Mouse (Mus musculus) kidney, embryonic 15.5 days (tissue): ENCODE results near the gene Mrps7. TPM values are rescaled to one million over a fixed set of nuclear protein-coding genes. Genes with fewer than 3 reads are reported as not detected.

Experiments used
- ATAC-seq: fragments of 200-750 bp; cut with Nextera tagmentation; replicated peaks from 2 replicates; pipeline ENCODE4 v1.8.0; 2017; ENCODE audit warnings: moderate TSS enrichment; ENCODE audit not compliant: low FRiP score
- H3K27ac ChIP-seq: fragments of 300-500 bp; sonication (generic); 2 replicates; pipeline ENCODE4 v1.5.1; 2015; ENCODE audit warnings: mild to moderate bottlenecking, inconsistent platforms
- H3K27me3 ChIP-seq: fragments of 300-500 bp; sonication (generic); 2 replicates; pipeline ENCODE4 v1.6.1; 2015; ENCODE audit warnings: inconsistent platforms
- H3K36me3 ChIP-seq: fragments of 300-500 bp; sonication (generic); 2 replicates; pipeline ENCODE4 v1.6.1; 2015; ENCODE audit warnings: inconsistent platforms
- H3K4me1 ChIP-seq: fragments of 300-500 bp; sonication (generic); 2 replicates; pipeline ENCODE4 v1.6.1; 2015; ENCODE audit warnings: inconsistent platforms
- H3K4me2 ChIP-seq: fragments of 300-500 bp; sonication (generic); 2 replicates; pipeline ENCODE4 v1.6.1; 2015; ENCODE audit warnings: moderate library complexity, mild to moderate bottlenecking, inconsistent platforms
- H3K4me3 ChIP-seq: fragments of 300-500 bp; sonication (generic); replicated peaks from 2 replicates; pipeline ENCODE4 v1.5.1; 2015; ENCODE audit warnings: mild to moderate bottlenecking, inconsistent platforms
- H3K9ac ChIP-seq: fragments of 300-500 bp; sonication (generic); 2 replicates; pipeline ENCODE4 v1.6.1; 2015; ENCODE audit warnings: mild to moderate bottlenecking, inconsistent platforms
- H3K9me3 ChIP-seq: fragments of 300-500 bp; sonication (generic); replicated peaks from 2 replicates; pipeline ENCODE4 v1.6.1; 2016; ENCODE audit warnings: inconsistent platforms
- WGBS: fragments of 180-500 bp; shearing (Covaris S2); methylation state at CpG from one replicate; pipeline ENCODE4 v1.1.7; 2015; ENCODE audit warnings: mixed read lengths; 5-methylcytosine and 5-hydroxymethylcytosine counted together
- polyA plus RNA-seq: library from polyadenylated mRNA; unstranded; fragments of >200 nt; fragmentation: Nextera tagmentation; extraction: Ambion mirVana; gene quantifications from 2 replicates; pipeline ENCODE4 v1.2.1, GENCODE M21; 2015

The Mrps7 gene
- polyA plus RNA-seq, 1 experiment from 2014 or later, result 103 TPM

DNA sequence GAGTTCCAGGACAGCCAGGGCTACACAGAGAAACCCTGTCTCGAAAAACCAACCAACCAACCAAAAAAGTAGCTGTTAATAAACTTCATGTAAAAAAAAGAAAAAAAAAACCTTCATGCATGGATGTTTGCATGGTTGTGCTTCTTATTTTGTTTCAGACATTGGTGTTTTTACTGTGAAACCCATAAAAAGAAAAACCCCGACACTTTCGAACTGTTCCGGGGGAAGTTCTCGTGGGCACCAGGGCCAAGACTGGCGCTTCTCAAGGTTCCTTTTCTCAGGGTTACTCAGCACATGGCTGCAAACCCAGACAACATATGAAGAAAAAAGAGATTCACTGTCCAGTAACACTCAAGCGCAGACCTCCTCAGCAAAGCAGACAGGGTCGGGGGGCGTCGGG, 29.1 kb downstream of the Mrps7 start:
- Histone ChIP-seq H3K27me3 (no peaks in the 10 kb centered on the region), H3K4me2 (no peak overlapping the region), H3K27ac (no peak overlapping the region), H3K9ac (no peak overlapping the region), H3K4me3 (no peak overlapping the region), H3K4me1 (peaks cover 8% of the 10 kb centered on the region; the same call in 1 of the 2 replicates), H3K9me3 (no peaks in the 10 kb centered on the region), H3K36me3 (no peaks in the 10 kb centered on the region)
- WGBS, result 87% methylated on average over 10 of the region's 10 CpGs
- no peak for ATAC-seq

DNA sequence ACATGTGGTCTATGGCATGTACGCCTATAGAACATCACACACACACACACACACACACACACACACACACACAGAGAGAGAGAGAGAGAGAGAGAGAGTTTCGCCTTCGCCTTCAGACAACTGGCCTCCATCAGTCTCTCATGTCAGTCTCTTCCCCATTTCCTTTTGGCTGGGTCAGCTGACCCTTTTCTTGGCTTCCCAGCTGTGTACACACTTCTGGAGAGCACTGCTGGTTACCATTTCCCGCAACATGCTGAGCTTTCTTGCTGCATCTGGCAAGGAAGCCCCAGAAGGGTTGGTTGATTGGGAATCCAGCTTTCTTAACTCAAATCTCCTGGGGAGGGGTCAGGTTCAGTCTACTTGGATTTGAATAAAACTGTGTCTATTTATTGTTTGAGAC, 30.4 kb downstream of the Mrps7 start:
- Histone ChIP-seq H3K27me3 (no peaks in the 10 kb centered on the region), H3K36me3 (no peaks in the 10 kb centered on the region), H3K9me3 (no peaks in the 10 kb centered on the region), H3K27ac (no peak overlapping the region), H3K4me2 (no peak overlapping the region), H3K4me1 (peaks cover 9% of the 10 kb centered on the region), H3K4me3 (no peak overlapping the region), H3K9ac (no peak overlapping the region)
- WGBS, result 68% methylated on average over 4 of the region's 4 CpGs
- no peak for ATAC-seq

GRCm38 (mm10) chr11:115635041-115635440, 31.3 kb downstream of the Mrps7 start:
- no peak overlapping the region for H3K4me2 ChIP-seq
- H3K9me3 ChIP-seq, result no peaks in the 10 kb centered on the region
- no peak for ATAC-seq
- H3K9ac ChIP-seq, result no peak overlapping the region
- no peaks in the 10 kb centered on the region for H3K36me3 ChIP-seq
- peaks cover 17% of the 10 kb centered on the region for H3K4me1 ChIP-seq
- WGBS, result 83% methylated on average over 8 of the region's 8 CpGs
- no peak overlapping the region for H3K4me3 ChIP-seq
- no peaks in the 10 kb centered on the region for H3K27me3 ChIP-seq
- H3K27ac ChIP-seq, result no peak overlapping the region

DNA sequence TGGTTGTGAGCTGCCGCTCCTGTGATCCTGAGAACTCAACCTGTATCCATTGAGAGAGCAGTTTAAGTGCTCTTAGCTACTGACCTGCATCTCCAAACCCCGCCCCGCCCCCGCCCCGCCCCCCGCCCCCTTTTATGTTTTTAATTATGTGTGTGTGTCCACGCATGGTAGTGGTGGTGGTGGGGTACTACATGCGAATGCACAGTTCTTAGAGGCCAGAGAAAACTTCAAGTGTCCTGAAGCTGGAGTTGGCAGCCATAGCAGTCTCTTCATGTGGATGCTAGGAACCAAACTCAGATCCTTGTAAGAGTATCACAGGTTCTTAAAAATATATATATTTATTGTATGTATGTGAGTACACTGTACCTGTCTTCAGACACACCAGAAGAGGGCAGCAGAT, 31.8 kb downstream of the Mrps7 start:
- Histone ChIP-seq H3K27ac (no peak overlapping the region), H3K27me3 (no peaks in the 10 kb centered on the region), H3K36me3 (no peaks in the 10 kb centered on the region), H3K9ac (no peak overlapping the region), H3K4me2 (no peak overlapping the region), H3K4me1 (peaks cover 17% of the 10 kb centered on the region), H3K4me3 (no peak overlapping the region), H3K9me3 (no peaks in the 10 kb centered on the region)
- ATAC-seq, result no peak
- 73% methylated on average over 8 of the region's 8 CpGs for WGBS

DNA sequence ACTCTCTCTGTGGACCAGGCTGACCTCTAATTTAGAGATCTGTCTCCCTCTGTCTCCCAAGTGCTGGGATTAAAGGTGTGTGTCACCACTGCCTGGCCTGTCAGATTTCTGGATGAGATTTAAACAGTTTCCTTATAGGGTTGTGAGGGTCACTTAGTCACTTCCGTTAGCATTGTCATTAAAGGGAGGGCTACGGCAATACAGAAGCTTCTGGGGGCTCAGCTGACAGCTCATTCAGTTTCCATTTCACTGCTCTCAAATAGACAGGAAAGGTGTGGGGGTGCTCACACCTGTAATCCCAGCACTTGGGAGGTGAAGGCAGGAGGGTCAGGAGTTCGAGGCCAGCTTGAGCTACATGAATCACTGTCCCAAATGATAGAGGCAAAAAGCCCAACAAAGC, 33.2 kb downstream of the Mrps7 start:
- H3K36me3 ChIP-seq, result no peaks in the 10 kb centered on the region

GRCm38 (mm10) chr11:115638498-115639409, 35.0 kb downstream of the Mrps7 start:
- H3K9me3 ChIP-seq, result no peaks in the 10 kb centered on the region
- peaks cover 18% of the 10 kb centered on the region for H3K4me1 ChIP-seq
- H3K36me3 ChIP-seq, result peaks cover 8% of the 10 kb centered on the region; the same call in 1 of the 2 replicates
- no peaks in the 10 kb centered on the region for H3K27me3 ChIP-seq
- H3K4me2 ChIP-seq, result no peak overlapping the region
- H3K9ac ChIP-seq, result peak overlapping the region; percentile 10; the same call in 1 of the 2 replicates
- no peak overlapping the region for H3K4me3 ChIP-seq
- ATAC-seq, result no peak
- WGBS, result 58% methylated on average over 5 of the region's 5 CpGs
- H3K27ac ChIP-seq, result 0 out of 2 replicates have a peak overlapping the region, but pooled peaks have one; percentile 23

More for the DNA sequence above, 33.2 kb downstream of the Mrps7 start:
- H3K27me3 ChIP-seq, result no peaks in the 10 kb centered on the region
- WGBS, result 57% methylated on average over 3 of the region's 3 CpGs
- no peak overlapping the region for H3K4me2 ChIP-seq
- no peak overlapping the region for H3K4me3 ChIP-seq
- H3K27ac ChIP-seq, result no peak overlapping the region
- H3K9me3 ChIP-seq, result no peaks in the 10 kb centered on the region
- H3K9ac ChIP-seq, result no peak overlapping the region
- peaks cover 18% of the 10 kb centered on the region for H3K4me1 ChIP-seq
- ATAC-seq, result no peak

DNA sequence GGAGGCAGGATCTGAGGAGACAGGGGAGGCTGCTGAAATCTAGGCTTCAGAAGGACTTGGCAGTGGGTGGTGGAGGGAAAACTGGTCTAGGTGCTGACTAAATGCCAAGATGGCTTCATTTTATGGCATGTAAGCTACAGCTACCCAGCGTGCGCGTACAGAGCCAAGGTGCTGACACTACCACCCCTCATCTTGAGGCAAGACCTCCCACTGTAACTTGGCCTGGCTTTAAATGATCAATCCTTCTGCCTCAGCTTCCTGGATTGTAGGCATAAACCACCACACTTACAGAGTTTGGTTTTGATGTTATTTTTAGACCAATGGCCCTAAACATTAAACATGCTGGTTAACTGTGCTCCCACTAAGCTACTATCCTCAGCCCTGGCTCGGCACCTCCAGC, 35.8 kb downstream of the Mrps7 start:
- Histone ChIP-seq H3K4me1 (peaks cover 18% of the 10 kb centered on the region), H3K27ac (0 out of 2 replicates have a peak overlapping the region, but pooled peaks have one; percentile 23), H3K9me3 (no peaks in the 10 kb centered on the region), H3K36me3 (peaks cover 14% of the 10 kb centered on the region), H3K4me3 (no peak overlapping the region), H3K4me2 (no peak overlapping the region), H3K9ac (peak overlapping the region; percentile 10; the same call in 1 of the 2 replicates), H3K27me3 (no peaks in the 10 kb centered on the region)
- no peak for ATAC-seq
- WGBS, result 63% methylated on average over 4 of the region's 4 CpGs

GRCm38 (mm10) chr11:115640311-115640828, 36.6 kb downstream of the Mrps7 start:
- peaks cover 22% of the 10 kb centered on the region for H3K36me3 ChIP-seq
- no peak overlapping the region for H3K9ac ChIP-seq
- WGBS, result 86% methylated on average over 3 of the region's 4 CpGs
- H3K4me1 ChIP-seq, result peaks cover 16% of the 10 kb centered on the region
- no peak overlapping the region for H3K4me2 ChIP-seq
- H3K27ac ChIP-seq, result no peak overlapping the region
- H3K4me3 ChIP-seq, result no peak overlapping the region
- H3K27me3 ChIP-seq, result no peaks in the 10 kb centered on the region
- H3K9me3 ChIP-seq, result no peaks in the 10 kb centered on the region
- no peak for ATAC-seq

DNA sequence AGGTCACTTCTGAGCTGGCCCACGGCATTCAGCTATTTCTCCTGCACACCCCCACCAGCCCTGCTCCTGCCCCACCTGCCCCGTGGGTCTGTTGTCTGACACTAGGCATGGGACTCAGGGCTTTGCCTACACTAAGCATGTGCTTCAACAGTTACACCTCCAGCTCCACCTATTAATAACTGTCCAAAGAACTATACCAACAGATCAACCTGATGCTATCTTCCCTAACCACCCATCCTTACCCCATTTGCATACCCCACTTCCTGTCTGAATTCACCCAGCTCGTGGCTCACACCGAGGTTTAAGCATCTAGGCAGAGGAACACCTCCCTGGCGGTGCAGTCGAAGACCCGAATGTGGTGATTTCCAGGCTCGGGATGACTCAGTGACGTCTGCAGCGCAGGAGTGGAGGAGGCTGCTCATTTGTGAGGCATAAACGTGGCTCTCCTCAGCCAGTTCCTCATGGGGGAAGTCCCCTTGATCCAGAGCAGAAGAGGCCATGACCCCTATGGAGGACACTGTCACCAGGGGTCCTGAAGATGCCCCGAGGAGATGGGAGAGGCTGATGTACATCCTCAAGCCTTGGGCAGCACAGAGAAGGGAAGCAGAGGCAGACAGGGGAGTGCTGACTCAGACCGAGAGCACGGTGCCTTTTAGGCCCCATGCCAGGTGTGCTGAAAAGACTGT, 37.4 kb downstream of the Mrps7 start:
- no peak overlapping the region for H3K27ac ChIP-seq
- no peaks in the 10 kb centered on the region for H3K27me3 ChIP-seq
- H3K4me2 ChIP-seq, result no peak overlapping the region
- no peak overlapping the region for H3K9ac ChIP-seq
- peaks cover 21% of the 10 kb centered on the region for H3K4me1 ChIP-seq
- H3K9me3 ChIP-seq, result no peaks in the 10 kb centered on the region
- no peak for ATAC-seq
- H3K4me3 ChIP-seq, result no peak overlapping the region
- peaks cover 29% of the 10 kb centered on the region for H3K36me3 ChIP-seq
- WGBS, result 49% methylated on average over 14 of the region's 14 CpGs

DNA sequence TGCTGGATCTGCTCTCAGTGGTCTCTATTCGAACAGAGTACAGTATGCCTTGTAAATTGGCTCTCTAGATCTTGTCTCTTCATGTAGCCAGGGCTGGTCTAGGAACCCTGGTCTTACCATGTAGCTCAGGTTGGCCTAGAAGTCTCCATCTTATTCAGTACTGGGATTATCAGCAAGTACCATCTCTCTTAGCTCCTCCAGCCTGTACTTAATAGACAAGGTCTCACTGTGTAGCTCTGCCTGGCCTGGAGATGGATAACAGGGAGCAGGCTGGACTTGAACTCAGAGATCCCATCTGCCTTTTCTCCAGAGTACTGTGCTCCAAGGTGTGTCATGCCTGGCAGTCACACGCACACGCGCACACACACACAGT, 37.9 kb downstream of the Mrps7 start:
- H3K27me3 ChIP-seq, result no peaks in the 10 kb centered on the region
- WGBS, result 87% methylated on average over 4 of the region's 4 CpGs

DNA sequence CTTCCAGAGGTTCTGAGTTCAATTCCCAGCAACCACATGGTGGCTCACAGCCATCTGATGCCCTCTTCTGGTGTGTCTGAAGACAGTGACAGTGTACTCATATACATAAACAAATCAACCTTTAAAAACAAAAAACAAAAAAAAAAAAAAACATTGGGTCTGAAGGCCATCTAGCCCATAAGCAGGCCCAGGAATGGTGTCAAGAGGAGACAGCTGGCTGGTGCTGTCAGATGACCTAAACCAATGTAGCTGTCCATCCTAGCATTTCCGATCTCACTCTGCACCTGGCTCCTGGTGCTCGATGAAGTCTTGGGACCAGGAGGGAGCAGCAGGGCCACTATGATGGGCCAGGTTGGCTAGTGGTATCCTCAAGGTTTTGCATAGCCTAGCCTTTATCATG, 39.0 kb downstream of the Mrps7 start:
- no peaks in the 10 kb centered on the region for H3K9me3 ChIP-seq
- H3K4me3 ChIP-seq, result no peak overlapping the region
- no peak overlapping the region for H3K27ac ChIP-seq
- H3K9ac ChIP-seq, result no peak overlapping the region
- peaks cover 21% of the 10 kb centered on the region for H3K4me1 ChIP-seq
- no peak for ATAC-seq
- H3K27me3 ChIP-seq, result no peaks in the 10 kb centered on the region
- H3K4me2 ChIP-seq, result no peak overlapping the region
- H3K36me3 ChIP-seq, result peaks cover 39% of the 10 kb centered on the region
- 91% methylated on average over 2 of the region's 2 CpGs for WGBS

More for the DNA sequence above, 37.9 kb downstream of the Mrps7 start:
- ATAC-seq, result no peak
- Histone ChIP-seq H3K4me3 (no peak overlapping the region), H3K4me1 (peaks cover 21% of the 10 kb centered on the region), H3K36me3 (peaks cover 34% of the 10 kb centered on the region), H3K27ac (no peak overlapping the region), H3K4me2 (no peak overlapping the region), H3K9ac (no peak overlapping the region), H3K9me3 (no peaks in the 10 kb centered on the region)

GRCm38 (mm10) chr11:115643265-115643664, 39.5 kb downstream of the Mrps7 start:
- Histone ChIP-seq H3K27me3 (no peaks in the 10 kb centered on the region), H3K4me3 (no peak overlapping the region), H3K4me2 (no peak overlapping the region), H3K36me3 (peaks cover 45% of the 10 kb centered on the region), H3K9ac (no peak overlapping the region), H3K9me3 (no peaks in the 10 kb centered on the region), H3K27ac (no peak overlapping the region), H3K4me1 (peaks cover 21% of the 10 kb centered on the region)
- WGBS, result 79% methylated on average over 10 of the region's 10 CpGs
- ATAC-seq, result no peak
